Mouse (Mus musculus): ENCODE results near the gene Bach1. TPM values are rescaled to one million over a fixed set of nuclear protein-coding genes. Genes with fewer than 3 reads are reported as not detected.

The Bach1 gene
- polyA plus RNA-seq, 1 experiment = 4.9 TPM

DNA sequence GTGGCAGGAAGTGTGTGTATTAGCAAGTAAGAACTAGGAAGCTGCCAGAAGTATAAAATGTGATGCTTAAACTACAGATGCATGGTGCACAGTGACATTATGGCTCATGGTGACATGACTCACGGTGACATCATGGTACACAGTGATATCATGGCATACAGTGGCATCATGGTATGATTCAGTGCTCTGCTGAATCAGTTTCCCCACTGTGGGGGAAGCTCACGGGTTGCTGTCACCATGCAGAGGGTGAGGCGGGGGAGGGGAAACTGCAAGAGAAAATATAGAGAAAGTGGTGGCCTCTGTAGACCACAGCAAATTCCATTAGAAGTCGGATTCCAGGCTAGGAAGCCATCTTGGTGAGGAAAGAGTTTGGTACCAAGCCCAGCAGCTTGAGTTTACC is 26.1 kb downstream of the Bach1 start:
- peaks cover 53% of the 10 kb centered on the region for H3K36me3 ChIP-seq (ENCODE audit: control insufficient read depth, insufficient read depth)
- peaks cover 25% of the 10 kb centered on the region for H3K79me3 ChIP-seq (ENCODE audit: low read depth)
- no peak overlapping the region for H3ac ChIP-seq (ENCODE audit: control insufficient read depth, insufficient read length, low read depth)
- H3K4me3 ChIP-seq (ENCODE audit: insufficient read depth, poor library complexity, severe bottlenecking) = no peak overlapping the region
- TF ChIP-seq MYOG (IDR thresholded peaks at IDR 0.05; ENCODE audit: control insufficient read depth, extremely low read depth, insufficient read length) (no peak), FOSL1 (IDR thresholded peaks at IDR 0.05; ENCODE audit: insufficient read depth, low read length, poor library complexity, severe bottlenecking) (peak; percentile 39), MAX (IDR thresholded peaks at IDR 0.05) (no peak), MYOD1 (IDR thresholded peaks at IDR 0.05; ENCODE audit: control insufficient read depth, insufficient read length, low read depth) (no peak)
- H3K27me3 ChIP-seq (ENCODE audit: control insufficient read depth, insufficient read depth, insufficient read length) = no peaks in the 10 kb centered on the region
- H3K79me2 ChIP-seq (ENCODE audit: control insufficient read depth, insufficient read depth) = peaks cover 37% of the 10 kb centered on the region

DNA sequence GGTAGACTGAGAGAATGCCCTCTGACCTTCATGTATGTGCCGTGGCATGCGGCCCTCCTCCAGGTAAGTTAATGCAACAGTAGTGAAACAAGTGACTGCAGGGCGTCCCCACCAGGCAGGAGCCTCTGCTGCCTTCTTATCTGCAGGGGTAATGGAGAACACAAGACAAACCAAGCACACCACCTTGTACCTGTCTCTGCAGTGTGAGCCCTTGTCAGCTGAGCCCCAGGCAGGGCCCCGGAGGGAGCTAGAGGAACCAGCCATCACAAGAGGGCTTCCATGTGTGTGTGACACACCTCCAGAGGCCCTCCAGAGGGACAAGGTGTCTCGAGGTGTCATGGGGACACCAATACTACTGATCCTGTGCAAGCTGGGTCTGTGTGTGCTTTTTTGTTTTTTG is 26.5 kb downstream of the Bach1 start:
- Histone ChIP-seq H3K36me3 (ENCODE audit: control insufficient read depth, insufficient read depth) (peaks cover 57% of the 10 kb centered on the region), H3ac (ENCODE audit: control insufficient read depth, insufficient read length, low read depth) (no peak overlapping the region), H3K79me3 (ENCODE audit: low read depth) (peaks cover 21% of the 10 kb centered on the region), H3K4me3 (ENCODE audit: insufficient read depth, poor library complexity, severe bottlenecking) (no peak overlapping the region), H3K27me3 (ENCODE audit: control insufficient read depth, insufficient read depth, insufficient read length) (no peaks in the 10 kb centered on the region), H3K79me2 (ENCODE audit: control insufficient read depth, insufficient read depth) (peaks cover 33% of the 10 kb centered on the region)
- no peak for TF ChIP-seq CTCF (IDR thresholded peaks at IDR 0.05; ENCODE audit: control insufficient read depth, insufficient read depth, insufficient read length)
- TF ChIP-seq MYOG (IDR thresholded peaks at IDR 0.05; ENCODE audit: control insufficient read depth, extremely low read depth, insufficient read length) = no peak
- TF ChIP-seq MAX (IDR thresholded peaks at IDR 0.05) = no peak

DNA sequence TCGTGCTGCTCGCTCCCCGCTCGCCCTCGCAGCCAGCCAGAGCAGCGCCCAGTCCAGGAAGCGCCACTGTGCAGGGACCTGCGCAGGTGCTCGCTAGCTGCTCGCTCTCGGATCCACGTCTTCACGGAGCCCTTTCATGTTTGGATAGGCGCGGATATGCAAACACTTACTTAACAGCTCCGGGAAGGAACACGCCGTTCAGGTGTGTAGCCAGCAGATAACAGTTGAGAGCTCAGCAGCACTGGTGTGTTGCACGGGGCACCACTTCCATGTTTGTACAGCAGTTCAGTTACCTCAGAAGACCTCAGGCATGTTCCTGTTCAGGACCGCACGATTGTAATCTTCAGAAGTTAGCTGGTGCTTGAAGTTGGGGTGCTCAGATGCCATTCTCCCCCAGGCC is 27.2 kb downstream of the Bach1 start:
- peaks cover 63% of the 10 kb centered on the region for H3K36me3 ChIP-seq (ENCODE audit: control insufficient read depth, insufficient read depth)
- H3K79me3 ChIP-seq (ENCODE audit: low read depth) = peaks cover 19% of the 10 kb centered on the region
- TF ChIP-seq MYOD1 (IDR thresholded peaks at IDR 0.05; ENCODE audit: control insufficient read depth, insufficient read length, low read depth) (no peak), FOSL1 (IDR thresholded peaks at IDR 0.05; ENCODE audit: insufficient read depth, low read length, poor library complexity, severe bottlenecking) (no peak), MYOG (IDR thresholded peaks at IDR 0.05; ENCODE audit: control insufficient read depth, extremely low read depth, insufficient read length) (no peak), CEBPB (IDR thresholded peaks at IDR 0.05; ENCODE audit: low read depth) (no peak), MAX (IDR thresholded peaks at IDR 0.05) (no peak), CTCF (IDR thresholded peaks at IDR 0.05; ENCODE audit: control insufficient read depth, insufficient read depth, insufficient read length) (no peak), USF1 (IDR thresholded peaks at IDR 0.05; ENCODE audit: low read depth) (no peak)
- no peak overlapping the region for H3K4me3 ChIP-seq (ENCODE audit: insufficient read depth, poor library complexity, severe bottlenecking)
- no peaks in the 10 kb centered on the region for H3K27me3 ChIP-seq (ENCODE audit: control insufficient read depth, insufficient read depth, insufficient read length)
- H3K79me2 ChIP-seq (ENCODE audit: control insufficient read depth, insufficient read depth) = peaks cover 26% of the 10 kb centered on the region
- no peak overlapping the region for H3ac ChIP-seq (ENCODE audit: control insufficient read depth, insufficient read length, low read depth)

DNA sequence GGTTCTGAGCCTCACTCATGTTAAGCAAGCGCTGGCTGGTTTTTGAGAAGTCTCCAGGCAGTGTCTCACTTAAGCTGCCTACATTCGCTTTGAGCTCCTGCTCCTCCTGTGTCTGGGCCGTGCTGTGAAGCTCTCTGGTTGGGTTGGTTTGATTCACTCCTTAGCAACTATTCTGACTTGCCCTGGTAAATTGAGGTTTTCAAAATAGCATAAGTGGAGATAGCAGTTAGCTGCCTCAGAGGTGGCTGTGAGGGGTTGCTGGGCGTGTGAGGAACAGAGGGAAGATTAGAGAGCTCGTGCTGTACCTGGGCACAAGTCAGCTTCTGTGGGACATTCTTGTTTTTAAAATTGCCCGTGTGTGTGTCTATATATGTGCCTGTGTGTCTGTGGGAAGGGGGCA is 27.6 kb downstream of the Bach1 start:
- no peaks in the 10 kb centered on the region for H3K27me3 ChIP-seq (ENCODE audit: control insufficient read depth, insufficient read depth, insufficient read length)
- peaks cover 22% of the 10 kb centered on the region for H3K79me2 ChIP-seq (ENCODE audit: control insufficient read depth, insufficient read depth)
- peaks cover 62% of the 10 kb centered on the region for H3K36me3 ChIP-seq (ENCODE audit: control insufficient read depth, insufficient read depth)
- no peak overlapping the region for H3K4me3 ChIP-seq (ENCODE audit: insufficient read depth, poor library complexity, severe bottlenecking)
- TF ChIP-seq MYOD1 (IDR thresholded peaks at IDR 0.05; ENCODE audit: control insufficient read depth, insufficient read length, low read depth) (no peak), USF1 (IDR thresholded peaks at IDR 0.05; ENCODE audit: low read depth) (no peak)
- H3ac ChIP-seq (ENCODE audit: control insufficient read depth, insufficient read length, low read depth) = no peak overlapping the region
- peaks cover 16% of the 10 kb centered on the region for H3K79me3 ChIP-seq (ENCODE audit: low read depth)

DNA sequence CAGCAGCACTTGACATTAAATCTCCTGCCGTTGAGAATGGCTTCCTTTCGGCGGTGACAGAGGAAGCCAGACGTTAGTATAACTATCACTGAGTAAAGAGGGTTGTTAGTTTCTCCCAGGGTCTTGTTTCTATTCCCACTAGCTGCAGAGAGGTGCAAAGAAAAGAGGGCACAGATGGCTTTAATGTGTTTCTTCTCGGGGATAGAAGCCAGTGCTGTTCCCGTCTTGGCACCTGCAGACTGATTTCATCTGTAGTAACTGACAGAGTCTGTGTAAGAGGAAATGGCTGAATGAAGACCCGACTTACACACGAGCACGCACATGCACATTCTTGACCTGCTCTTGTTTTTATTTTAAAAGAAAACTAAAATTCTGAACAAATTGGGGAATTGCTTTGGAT is 28.5 kb downstream of the Bach1 start:
- Histone ChIP-seq H3K36me3 (ENCODE audit: control insufficient read depth, insufficient read depth) (peaks cover 58% of the 10 kb centered on the region), H3K4me3 (ENCODE audit: insufficient read depth, poor library complexity, severe bottlenecking) (no peak overlapping the region), H3K27me3 (ENCODE audit: control insufficient read depth, insufficient read depth, insufficient read length) (no peaks in the 10 kb centered on the region), H3ac (ENCODE audit: control insufficient read depth, insufficient read length, low read depth) (no peak overlapping the region), H3K79me2 (ENCODE audit: control insufficient read depth, insufficient read depth) (peaks cover 18% of the 10 kb centered on the region), H3K79me3 (ENCODE audit: low read depth) (peaks cover 14% of the 10 kb centered on the region)
- TF ChIP-seq MYOG (IDR thresholded peaks at IDR 0.05; ENCODE audit: control insufficient read depth, extremely low read depth, insufficient read length) (no peak), CTCF (IDR thresholded peaks at IDR 0.05; ENCODE audit: control insufficient read depth, insufficient read depth, insufficient read length) (no peak), MAX (IDR thresholded peaks at IDR 0.05) (no peak), CEBPB (IDR thresholded peaks at IDR 0.05; ENCODE audit: low read depth) (no peak), FOSL1 (IDR thresholded peaks at IDR 0.05; ENCODE audit: insufficient read depth, low read length, poor library complexity, severe bottlenecking) (no peak), MYOD1 (IDR thresholded peaks at IDR 0.05; ENCODE audit: control insufficient read depth, insufficient read length, low read depth) (no peak), USF1 (IDR thresholded peaks at IDR 0.05; ENCODE audit: low read depth) (no peak)

DNA sequence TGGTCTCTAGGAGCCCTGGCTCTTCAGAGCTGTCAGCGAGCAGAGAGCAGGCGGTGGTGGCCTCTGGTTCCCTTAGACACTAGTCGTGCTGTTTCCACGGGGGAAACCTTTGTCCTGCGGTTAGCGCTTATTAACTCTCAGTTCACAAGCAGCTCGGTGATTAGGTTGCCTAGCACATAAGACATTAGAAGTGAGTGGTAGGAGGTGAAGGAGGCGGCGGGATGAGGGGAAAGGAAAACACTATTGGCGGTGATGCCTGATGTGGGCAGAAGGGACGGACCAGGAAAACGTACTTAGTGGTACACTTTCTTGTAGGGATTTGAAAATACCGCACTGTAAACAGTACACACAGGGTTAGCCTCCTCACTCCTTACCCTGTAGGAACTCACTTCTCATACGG is 29.2 kb downstream of the Bach1 start:
- H3ac ChIP-seq (ENCODE audit: control insufficient read depth, insufficient read length, low read depth) = no peak overlapping the region
- peaks cover 18% of the 10 kb centered on the region for H3K79me2 ChIP-seq (ENCODE audit: control insufficient read depth, insufficient read depth)
- H3K27me3 ChIP-seq (ENCODE audit: control insufficient read depth, insufficient read depth, insufficient read length) = no peaks in the 10 kb centered on the region
- H3K36me3 ChIP-seq (ENCODE audit: control insufficient read depth, insufficient read depth) = peaks cover 54% of the 10 kb centered on the region
- TF ChIP-seq MYOD1 (IDR thresholded peaks at IDR 0.05; ENCODE audit: control insufficient read depth, insufficient read length, low read depth) = no peak
- no peak for TF ChIP-seq FOSL1 (IDR thresholded peaks at IDR 0.05; ENCODE audit: insufficient read depth, low read length, poor library complexity, severe bottlenecking)
- no peak for TF ChIP-seq MAX (IDR thresholded peaks at IDR 0.05)
- TF ChIP-seq MYOG (IDR thresholded peaks at IDR 0.05; ENCODE audit: control insufficient read depth, extremely low read depth, insufficient read length) = no peak
- no peak for TF ChIP-seq USF1 (IDR thresholded peaks at IDR 0.05; ENCODE audit: low read depth)
- TF ChIP-seq CEBPB (IDR thresholded peaks at IDR 0.05; ENCODE audit: low read depth) = no peak
- no peak for TF ChIP-seq CTCF (IDR thresholded peaks at IDR 0.05; ENCODE audit: control insufficient read depth, insufficient read depth, insufficient read length)
- peaks cover 14% of the 10 kb centered on the region for H3K79me3 ChIP-seq (ENCODE audit: low read depth)
- no peak overlapping the region for H3K4me3 ChIP-seq (ENCODE audit: insufficient read depth, poor library complexity, severe bottlenecking)

All from C2C12 (cell line).